Mouse (Mus musculus): ENCODE results near the gene Bhlhe40. TPM values are rescaled to one million over a fixed set of nuclear protein-coding genes. Genes with fewer than 3 reads are reported as not detected.
A peak's percentile ranks its signal among the peaks of the same experiment; 100 is the strongest.

Bhlhe40 gene
- total RNA-seq (2021), result 100 to 1,000 TPM; 153 to 167 TPM
- long read RNA-seq, experiment 1, transcript Bhlhe40-201 (5 exons, 3,113 nt), result major isoform, 178 of 214 reads
- long read RNA-seq, experiment 1, transcript Bhlhe40-204 (1 exons, 2,620 nt), result minor isoform, 23 of 214 reads
- long read RNA-seq, experiment 1, partial matches to known transcripts, result 6 of 214 reads
- long read RNA-seq, experiment 1, other reads (novel, unspliced or antisense), result 7 of 214 reads
- long read RNA-seq, experiment 2, transcript Bhlhe40-201 (5 exons, 3,113 nt), result major isoform, 111 of 150 reads
- long read RNA-seq, experiment 2, transcript Bhlhe40-204 (1 exons, 2,620 nt), result minor isoform, 19 of 150 reads
- long read RNA-seq, experiment 2, partial matches to known transcripts, result 6 of 150 reads
- long read RNA-seq, experiment 2, other reads (novel, unspliced or antisense), result 14 of 150 reads

DNA sequence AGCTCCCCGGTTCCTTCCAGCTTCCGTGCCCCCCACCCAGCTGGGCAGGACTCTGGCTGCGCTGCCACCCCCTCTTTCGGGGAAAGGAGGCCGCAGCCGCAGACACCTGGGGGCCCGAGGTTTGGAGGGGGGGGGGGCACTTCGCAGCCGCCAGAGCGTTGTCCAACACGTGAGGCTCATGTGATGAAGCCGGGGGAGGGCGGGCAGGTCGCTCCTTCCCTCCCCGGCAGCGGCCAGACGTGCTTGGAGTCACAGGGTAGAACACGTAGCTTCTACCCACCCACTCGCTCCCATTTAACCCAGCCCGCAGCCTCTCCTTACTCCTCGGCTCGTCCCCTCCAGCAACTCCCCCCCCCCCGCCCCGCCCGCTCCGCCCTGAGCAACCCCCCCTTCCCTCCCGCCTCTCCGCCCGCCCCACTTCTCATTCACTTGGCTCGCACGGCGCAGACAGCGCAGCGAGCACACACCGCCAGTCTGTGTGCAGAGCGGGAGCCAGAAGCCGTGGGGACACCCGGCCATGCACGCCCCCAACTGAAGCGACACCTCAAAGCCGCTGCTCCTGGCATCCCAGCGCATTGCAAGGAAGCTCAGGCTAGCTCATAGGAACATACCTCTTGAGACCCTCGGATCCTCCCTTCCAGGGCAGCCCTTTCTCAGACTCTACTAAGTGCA, at the start of gene Bhlhe40:
TSS of gene Bhlhe40 (plus strand) at position 424 of the 672 bp plus-strand sequence.
- peak; percentile 84 to 90 for DNase-seq (ENCODE audit: low spot score in 2 of 2)

DNA sequence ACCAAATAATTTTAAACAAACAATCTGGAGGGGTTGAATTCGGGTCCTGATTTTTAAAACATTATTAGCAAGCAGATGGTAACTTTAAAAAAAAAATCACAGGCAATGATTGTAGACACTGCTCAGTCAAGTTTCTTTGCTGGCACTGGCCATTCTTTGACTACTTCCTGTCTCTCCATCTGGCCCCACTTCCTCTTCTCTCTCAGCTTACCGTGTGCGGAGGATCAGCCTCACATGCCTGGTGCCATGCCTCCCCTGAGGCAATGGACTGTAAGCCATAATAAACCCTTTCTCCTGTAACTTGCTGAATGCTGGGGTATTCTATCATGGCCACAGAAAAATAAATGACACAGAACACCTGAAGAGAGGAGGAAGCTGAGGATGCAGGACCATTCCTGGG, 48.8 kb upstream of the Bhlhe40 start:
- no peak for DNase-seq (ENCODE audit: low spot score in 2 of 2)

DNA sequence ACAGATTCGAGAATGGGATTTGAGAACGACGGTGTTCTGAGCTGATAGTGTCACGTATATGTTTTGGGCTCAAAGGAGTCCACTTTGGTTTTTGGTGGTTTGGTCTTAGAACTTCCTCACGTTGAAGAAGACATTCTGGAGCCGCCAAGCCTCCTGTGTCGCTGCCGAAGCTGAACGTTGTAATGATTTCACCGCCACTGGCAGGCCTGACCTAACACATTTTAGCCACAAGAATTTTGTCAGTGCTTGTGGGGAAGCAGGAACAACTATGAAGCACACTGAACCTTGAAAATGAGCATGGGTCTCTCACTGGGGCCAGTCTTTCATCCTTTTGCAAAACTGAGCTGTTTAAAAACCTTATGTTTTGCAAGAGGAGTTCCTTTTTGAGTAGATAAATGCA, 42.4 kb upstream of the Bhlhe40 start:
- DNase-seq (ENCODE audit: low spot score in 2 of 2), result no peak

DNA sequence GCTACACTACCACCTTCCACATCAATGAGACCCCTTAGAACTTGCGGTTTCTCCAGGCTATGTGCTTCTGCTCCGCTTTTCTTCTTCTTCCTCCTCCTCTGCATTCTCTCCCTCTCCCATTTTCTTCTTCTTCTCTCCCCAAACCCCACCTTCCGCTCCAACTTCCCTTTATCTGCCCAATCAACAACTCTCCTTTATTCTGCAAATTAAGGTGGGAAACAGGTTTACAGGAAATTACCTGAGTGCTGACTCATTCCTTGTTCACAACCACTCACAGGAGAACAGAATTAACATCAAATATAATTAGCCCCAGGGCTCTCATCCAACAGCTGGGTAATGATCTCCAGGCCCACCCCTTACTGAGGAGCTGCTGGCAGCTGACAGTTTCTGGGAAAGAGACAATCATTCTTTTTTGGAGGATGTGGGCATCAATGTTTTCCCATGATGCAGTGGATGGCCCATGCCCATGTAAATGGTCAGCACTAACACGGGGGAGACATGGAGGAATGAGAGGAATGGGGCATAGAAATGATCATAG, 37.3 kb upstream of the Bhlhe40 start:
- no peak for DNase-seq (ENCODE audit: low spot score in 2 of 2)

DNA sequence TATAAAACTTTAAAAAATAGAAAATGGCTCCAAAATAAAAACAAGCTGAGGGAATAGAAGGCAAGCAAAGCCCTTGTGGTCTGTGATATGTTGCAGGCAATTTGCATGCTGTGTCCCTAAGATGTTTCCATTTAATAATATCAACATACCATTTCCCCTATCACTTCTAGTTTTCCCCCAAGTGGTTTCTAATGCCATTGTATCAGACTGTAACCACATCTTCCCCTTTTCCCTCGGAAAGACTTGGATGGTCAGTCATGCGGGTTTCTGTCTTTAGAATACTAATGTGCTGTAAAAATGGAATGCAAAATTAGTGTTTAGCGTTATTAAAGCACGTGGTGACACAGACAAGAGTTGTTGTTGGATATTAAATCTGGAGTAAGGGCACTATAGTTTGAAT, 35.5 kb upstream of the Bhlhe40 start:
- DNase-seq (ENCODE audit: low spot score in 2 of 2), result no peak

DNA sequence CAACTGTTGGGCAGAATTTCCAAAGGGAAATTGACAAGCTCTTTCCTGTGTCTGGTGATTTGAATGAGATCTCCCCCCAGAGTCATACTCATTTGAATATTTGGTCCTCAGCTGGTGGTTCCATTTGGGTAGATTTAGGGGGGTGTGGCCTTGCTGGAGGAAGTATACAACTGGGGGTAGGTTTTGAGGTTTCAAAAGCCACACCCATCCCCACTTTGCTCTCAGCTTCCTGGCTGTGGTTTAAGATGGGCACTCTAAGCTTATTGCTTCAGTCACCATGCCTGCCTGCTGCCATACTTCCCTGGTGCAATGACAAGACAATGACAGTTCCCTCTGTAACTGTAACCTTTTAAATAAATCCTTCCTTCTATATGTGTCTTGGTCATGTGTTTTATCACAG, 29.7 kb upstream of the Bhlhe40 start:
- no peak for DNase-seq (ENCODE audit: low spot score in 2 of 2)

DNA sequence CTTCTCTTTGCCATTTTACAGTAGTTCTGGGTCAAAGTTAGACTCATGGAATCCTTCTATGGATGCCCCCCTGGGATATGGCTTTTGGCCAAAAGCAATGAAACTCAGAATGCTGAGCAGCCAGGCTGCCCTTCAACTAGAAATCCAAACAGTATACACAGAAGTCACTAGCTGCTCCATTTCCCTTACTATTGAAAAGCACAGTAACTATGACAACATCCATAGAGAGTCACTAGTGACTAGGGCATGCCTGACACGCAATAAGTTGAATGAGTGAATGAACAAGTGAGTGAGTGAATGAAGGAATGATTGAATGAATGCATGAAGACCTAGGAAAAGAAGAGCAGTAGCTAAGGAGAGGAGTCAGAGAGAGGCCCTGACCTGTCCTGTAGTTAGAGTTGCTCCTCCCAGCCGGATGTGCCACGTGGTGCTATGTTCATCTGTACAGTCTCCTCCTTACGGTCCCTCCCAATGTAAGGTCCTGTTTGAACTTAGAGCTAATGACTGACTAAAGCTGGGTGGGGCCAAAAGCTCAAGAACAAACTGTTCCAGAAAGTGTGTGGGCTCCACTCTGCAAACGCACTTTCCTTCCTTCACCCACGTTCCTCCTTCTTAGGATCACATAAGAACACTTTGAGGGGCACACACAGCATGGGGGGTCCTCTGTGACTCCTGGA, 22.1 kb upstream of the Bhlhe40 start:
- DNase-seq (ENCODE audit: low spot score in 2 of 2), result no peak

DNA sequence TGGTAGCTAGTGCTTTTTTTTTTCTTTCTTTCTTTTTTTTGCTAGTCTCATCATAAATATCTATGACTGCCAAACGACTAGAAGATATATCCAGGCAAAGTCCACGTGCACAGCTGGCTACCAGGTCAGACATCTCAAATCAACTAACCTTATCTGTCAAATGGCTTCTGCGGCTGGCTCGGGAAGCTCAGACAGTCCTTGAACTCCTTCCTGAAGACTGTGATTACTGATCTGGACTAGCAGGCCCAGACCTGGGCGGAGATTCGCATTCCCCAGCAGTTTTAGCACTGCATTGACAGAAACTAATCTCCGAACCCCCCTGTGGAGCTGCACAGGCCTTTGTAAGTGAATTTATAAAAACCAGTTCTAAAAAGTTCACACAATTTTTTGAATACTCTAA, 18.4 kb upstream of the Bhlhe40 start:
- DNase-seq (ENCODE audit: low spot score in 2 of 2), result no peak

DNA sequence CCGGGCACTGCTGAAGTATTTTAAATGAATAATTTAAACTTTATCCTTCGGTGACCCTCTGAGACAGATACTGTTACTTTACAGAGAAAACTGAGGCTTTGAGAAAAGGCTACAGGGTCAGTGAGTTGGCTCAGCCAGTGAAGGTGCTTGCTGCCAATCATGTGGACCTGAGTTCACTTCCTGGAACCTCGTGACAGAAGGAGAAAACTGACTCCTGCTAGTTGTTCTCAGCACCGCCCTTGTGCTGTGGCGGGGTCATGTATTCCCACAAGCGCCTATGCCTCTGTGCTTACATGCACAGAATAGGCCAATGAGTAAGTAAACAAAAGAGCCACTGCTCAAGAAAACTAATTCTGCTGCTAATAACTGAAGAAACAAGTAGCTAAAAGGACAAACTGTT, 17.4 kb upstream of the Bhlhe40 start:
- no peak for DNase-seq (ENCODE audit: low spot score in 2 of 2)

DNA sequence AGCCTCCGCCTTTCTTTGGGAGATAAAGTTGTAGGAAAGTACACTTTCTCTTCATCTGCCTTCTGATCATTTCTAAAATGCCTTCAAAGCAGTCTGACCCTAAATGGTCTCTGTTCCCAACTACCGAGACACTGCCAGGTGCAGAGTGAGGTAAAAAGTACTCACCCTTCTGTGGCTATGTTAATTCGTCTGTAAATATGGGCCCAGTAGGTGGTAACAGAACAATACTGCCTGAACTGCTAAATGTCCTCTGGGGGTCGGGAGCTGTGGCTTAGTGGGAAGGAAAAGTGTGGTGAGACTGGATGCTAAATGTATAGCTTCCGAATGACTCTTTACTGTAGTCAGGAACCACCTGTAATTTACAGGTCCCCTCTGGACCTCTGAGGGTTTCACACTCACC, 16.1 kb upstream of the Bhlhe40 start:
- no peak for DNase-seq (ENCODE audit: low spot score in 2 of 2)

DNA sequence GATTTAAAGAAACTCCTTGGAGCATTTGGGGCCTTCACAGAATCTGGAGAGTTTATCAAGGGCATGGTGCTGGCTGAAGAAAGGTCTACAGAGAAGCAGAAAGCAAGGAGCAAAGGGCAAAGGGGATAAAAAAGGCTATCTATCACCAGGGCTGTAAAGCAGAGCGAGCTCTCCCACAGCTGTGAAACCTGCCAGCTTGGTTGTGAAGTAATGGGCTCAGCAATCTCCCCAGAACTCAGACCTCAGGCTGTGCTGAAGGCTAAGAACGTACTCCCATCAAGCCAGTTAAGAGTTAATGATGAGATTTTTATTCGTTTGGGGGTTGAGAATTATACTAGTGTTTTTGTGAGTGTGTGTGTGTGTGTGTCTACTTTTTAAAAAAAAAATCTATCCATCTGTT, 13.3 kb upstream of the Bhlhe40 start:
- no peak for DNase-seq (ENCODE audit: low spot score in 2 of 2)

DNA sequence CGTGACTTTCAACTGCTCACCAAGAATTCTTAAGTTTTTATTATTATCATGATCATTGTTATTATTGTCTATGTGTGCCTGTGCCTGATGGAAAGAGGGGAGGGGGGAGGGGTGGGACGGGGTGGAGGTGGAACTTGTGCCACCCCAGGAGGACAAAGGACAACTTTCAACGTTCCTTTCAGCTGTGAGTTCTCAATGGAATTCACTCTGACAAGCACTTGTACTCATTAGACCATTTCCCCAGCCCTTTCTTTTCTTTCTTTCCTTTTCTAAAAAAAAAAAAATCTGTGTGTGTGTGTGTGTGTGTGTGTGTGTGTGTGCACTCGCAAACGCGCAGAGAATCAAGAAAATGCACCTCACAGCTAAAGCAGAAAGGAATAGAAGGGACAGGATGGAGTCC, 12.4 kb upstream of the Bhlhe40 start:
- DNase-seq (ENCODE audit: low spot score in 2 of 2), result no peak

DNA sequence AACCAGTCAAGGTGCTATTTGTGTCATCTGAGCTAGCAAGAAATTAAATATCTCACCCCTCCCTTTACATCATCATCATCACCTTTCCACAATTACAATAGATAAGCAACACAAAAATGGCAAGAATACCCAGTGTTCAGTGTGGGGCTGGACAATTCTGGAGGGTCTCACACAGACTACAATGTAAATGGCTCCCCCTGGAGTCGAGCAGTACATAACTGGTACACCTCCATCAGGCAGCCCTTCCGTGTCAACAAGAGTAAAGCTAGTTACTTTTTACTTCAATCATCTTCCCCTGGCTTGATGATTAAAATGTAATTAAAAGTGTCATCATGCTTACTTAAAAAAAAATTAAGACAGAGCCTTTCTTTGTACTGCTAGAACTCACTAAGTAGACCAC, 4.6 kb upstream of the Bhlhe40 start:
- no peak for DNase-seq (ENCODE audit: low spot score in 2 of 2)

DNA sequence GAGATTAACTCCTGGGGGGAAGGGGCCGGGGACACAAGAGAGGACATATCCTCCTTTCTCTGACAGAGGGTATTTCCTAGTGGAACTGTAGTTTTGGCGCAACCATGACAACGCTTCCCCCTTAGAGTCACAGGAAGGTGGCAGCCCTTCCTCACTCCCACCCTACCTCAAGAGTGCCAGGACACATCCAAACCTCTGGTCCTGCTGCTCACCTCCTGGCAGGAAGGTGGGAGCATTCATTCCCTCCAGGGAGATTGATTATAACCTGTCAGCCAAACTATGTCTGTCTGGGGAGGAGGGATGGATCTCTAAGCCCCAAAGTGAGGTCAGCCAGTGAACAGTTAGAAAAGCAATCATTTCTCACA, 2.4 kb upstream of the Bhlhe40 start:
- DNase-seq (ENCODE audit: low spot score in 2 of 2), result no peak

DNA sequence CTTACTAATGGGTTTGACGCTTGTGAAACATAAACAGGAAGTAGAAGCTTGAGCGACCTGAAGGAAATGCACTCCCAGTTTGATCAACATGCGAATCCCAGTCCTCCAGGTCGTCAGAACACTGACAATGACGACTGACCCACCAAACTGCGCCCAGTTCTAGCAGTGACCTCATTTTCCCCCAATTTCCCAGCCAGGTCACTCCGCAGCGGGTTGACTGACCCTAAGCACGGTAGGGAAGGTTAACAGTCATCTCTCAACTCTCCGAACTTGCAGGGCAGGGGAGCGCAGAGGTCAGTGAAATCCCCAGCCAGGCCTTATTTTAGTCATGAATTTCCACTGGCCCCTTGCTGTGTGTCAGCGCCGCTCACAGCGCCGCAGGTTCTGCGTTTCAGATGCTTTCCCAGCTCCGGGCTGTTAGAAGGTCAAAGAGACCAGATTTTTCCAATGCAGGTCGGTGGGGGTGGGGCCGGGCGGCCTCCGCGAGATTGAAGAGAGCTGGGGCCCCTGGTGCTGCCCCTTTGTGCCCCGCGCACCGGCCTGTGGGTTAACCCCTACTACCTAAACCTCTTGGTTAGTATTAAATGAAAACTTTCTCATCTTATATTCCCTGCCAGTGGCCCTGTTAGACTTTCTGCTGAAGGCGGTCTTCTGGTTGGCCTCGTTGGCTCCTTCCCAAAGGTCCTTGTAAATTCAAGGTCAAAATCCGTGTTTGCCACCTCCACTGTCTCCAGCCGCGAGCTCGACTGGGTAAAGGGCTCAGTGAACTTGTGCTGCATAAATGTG, 1.8 kb upstream of the Bhlhe40 start:
- peak in 1 of 2 experiments; percentile 36 for DNase-seq (ENCODE audit: low spot score in 2 of 2)

DNA sequence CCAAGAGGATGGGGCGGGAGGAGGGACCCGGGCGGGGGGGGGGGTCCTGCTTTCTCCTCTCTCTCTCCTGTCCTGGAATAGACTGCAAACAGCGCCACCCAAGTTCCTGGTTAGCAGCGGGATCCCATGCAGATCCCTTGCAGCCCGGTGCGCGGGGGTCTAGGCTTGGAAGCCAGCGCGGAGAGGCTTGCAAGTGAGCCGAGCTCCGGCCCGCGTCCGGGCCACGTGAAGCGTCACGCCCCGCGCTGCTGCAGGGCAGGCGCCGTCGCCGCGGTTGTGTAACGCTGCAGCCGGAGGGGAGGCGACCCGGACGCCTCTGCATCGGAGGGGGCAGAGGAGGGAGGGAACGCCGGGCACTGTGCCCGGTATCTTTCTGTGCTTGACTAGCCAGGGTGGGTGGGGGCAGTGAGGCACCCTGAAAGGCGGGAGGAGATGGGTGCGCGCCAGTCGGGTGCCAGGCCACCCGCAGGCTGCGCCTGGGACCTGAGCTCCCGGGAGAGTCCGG, 1.2 kb upstream of the Bhlhe40 start:
- DNase-seq (ENCODE audit: low spot score in 2 of 2), result peak; percentile 92 to 96

DNA sequence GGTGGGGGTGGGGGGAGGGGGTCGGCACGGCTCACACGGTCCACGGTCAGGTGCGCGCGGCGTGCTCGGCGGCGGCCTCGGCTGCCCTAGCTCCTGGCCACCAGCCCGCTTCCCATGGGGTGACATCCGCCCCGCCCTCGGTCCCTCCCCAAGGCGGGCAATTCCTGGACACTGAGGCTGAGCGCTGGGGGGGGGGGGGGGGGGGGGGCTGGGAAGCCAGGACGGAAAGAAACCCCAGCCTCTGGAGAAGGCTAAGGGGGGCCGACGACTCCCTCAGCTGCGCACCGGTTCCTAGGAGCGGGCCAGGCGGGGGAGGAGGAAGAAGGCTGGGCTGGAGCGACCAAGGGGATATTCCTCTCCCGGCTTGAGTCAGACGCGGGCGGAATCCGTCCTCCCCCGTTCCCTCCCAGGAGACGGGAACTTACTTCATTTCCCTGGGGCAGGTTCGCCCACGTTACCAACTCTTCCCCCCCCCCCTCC, 663 bp upstream of the Bhlhe40 start:
- DNase-seq (ENCODE audit: low spot score in 2 of 2), result peak; percentile 87 to 93

DNA sequence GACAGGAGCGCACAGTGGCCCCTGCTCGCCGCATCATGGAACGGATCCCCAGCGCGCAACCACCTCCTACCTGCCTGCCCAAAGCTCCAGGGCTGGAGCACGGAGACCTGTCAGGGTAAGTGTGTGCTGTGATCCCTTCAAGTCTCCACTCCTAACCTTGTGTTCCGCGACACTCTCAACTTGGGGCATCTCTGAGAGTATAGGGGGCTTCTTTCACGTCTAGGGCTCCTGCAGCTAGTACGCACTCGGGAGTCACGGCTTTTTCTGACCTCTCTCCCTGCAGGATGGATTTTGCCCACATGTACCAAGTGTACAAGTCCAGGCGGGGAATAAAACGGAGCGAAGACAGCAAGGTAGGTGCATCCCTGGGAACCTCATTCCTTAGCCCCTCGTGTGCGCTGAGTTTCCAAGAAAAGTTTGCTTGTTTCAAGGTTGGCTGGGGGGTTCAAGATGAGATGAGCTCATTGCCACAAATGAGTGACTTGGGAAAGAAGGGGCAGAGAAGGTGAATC, 505 bp downstream of the Bhlhe40 start:
- no peak for DNase-seq (ENCODE audit: low spot score in 2 of 2)

DNA sequence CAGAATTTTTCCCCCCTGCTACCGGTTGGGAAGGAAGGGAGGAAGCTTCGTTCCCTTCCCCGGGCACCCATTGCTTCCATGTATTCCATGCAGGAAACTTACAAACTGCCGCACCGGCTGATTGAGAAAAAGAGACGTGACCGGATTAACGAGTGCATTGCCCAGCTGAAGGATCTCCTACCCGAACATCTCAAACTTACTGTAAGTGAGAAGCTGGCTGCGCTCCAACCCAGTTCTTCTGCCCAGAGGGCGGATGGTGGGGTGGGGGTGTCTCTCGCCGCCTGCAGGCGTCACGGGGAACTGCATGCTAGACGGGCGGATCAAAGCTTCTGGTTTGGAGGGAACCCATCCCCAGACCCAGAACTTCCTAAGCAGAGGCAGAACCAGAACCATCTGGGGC, 983 bp downstream of the Bhlhe40 start:
- peak; percentile 94 to 98 for DNase-seq (ENCODE audit: low spot score in 2 of 2)

DNA sequence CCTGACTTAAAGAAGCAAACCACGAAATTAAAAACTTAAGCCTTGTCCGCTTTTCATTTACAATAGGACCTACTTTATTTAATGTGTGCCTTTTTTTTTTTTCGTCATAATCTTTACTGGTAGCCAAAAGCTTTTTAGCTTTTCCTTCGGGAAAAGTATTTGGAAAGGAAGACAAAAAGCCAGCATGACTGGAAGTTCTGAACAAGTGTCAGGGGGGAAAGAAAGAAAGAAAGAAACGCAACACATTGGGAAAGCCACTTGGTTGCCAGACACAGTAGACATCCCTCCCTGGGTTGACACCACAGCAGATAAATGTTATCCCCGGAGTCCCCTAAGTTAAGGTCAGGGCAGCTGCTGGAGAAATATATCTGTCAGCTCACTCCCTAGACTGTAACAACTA, 1.5 kb downstream of the Bhlhe40 start:
- no peak for DNase-seq (ENCODE audit: low spot score in 2 of 2)
